In the genomic region with DNA sequence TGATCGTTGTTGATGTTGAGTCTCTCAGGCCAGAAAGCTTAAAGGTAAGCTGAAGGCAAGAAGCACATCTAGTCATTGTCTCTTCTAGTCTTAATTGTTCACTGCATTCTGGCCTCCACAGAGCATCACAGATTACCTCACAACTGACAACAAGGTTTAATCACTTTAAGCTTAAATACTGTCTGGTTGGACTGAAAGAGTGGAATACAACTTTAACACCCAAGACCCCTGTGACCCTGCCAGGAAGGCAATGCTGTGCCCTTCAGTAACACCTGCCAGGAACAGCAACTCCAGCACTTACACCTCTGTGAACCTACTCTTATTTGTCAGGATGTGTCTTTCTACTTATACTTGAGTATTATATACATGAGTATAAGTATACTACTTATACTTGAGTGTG, we compare ENCODE assay signal across 16 mouse cellular contexts.
"Had no signal": no experiment of that assay in that cellular context is flagged by ENCODE, and none has a peak within 500 bp of the region (broad histone marks: within the 10 kb centered on the region; RNA-seq: fewer than 3 reads in every experiment).

No protein-coding gene starts in this region.

- H3K9me3 ChIP-seq: neural tube, embryonic 12.5 days; neural tube, embryonic 13.5 days; neural tube, embryonic 15.5 days; stomach, embryonic 15.5 days had no signal

- DNase-seq: retina, postnatal 1 day; right cerebral cortex, adult 18-20 months; right cerebral cortex, postnatal 14 days; right cerebral cortex, postnatal 25 days; right cerebral cortex, postnatal 4 days; spleen, adult 18-20 months; thymus, adult 18-20 months; thymus, adult 2 months; thymus, postnatal 25 days; thymus, postnatal 36 days; thymus, postnatal 4 days had no signal

- H3K27ac ChIP-seq: neural tube, embryonic 12.5 days; neural tube, embryonic 13.5 days; neural tube, embryonic 15.5 days; stomach, embryonic 15.5 days; stomach, postnatal 0 days had no signal

- H3K9ac ChIP-seq: neural tube, embryonic 12.5 days; neural tube, embryonic 13.5 days; neural tube, embryonic 15.5 days; stomach, embryonic 15.5 days had no signal

- H3K4me3 ChIP-seq: neural tube, embryonic 12.5 days; neural tube, embryonic 13.5 days; neural tube, embryonic 15.5 days; stomach, embryonic 15.5 days had no signal

- H3K4me2 ChIP-seq: neural tube, embryonic 12.5 days; neural tube, embryonic 13.5 days; neural tube, embryonic 15.5 days; stomach, embryonic 15.5 days had no signal

- H3K4me1 ChIP-seq: neural tube, embryonic 12.5 days; neural tube, embryonic 13.5 days; neural tube, embryonic 15.5 days; stomach, embryonic 15.5 days had no signal

- H3K27me3 ChIP-seq: neural tube, embryonic 12.5 days; neural tube, embryonic 13.5 days; neural tube, embryonic 15.5 days; stomach, embryonic 15.5 days had no signal

- H3K36me3 ChIP-seq: neural tube, embryonic 12.5 days; neural tube, embryonic 13.5 days; neural tube, embryonic 15.5 days; stomach, embryonic 15.5 days had no signal
